Mouse (Mus musculus) cortical plate, adult 2 months (tissue): Measurements from ENCODE around the gene Cmc1. TPM values are rescaled to one million over a fixed set of nuclear protein-coding genes. Genes with fewer than 3 reads are reported as not detected.

ENCODE experiments used
- H3K27ac ChIP-seq: fragments of 200-500 bp; 2 replicates; pipeline ENCODE4 v1.5.1; 2012; ENCODE audit warnings: low read length, control low read depth, inconsistent platforms; ENCODE audit not compliant: insufficient read depth
- H3K4me1 ChIP-seq: fragments of 200-500 bp; 2 replicates; pipeline ENCODE4 v1.6.1; 2011; ENCODE audit warnings: low read length; ENCODE audit not compliant: control insufficient read depth, insufficient read depth
- H3K4me3 ChIP-seq: fragments of 200-500 bp; 2 replicates; pipeline ENCODE4 v1.5.1; 2011; ENCODE audit warnings: mild to moderate bottlenecking, low read length, control low read depth; ENCODE audit not compliant: insufficient read depth
- CTCF ChIP-seq: fragments of 200-500 bp; IDR thresholded peaks from 2 replicates; pipeline ENCODE4 v1.5.1; 2011; ENCODE audit warnings: mild to moderate bottlenecking, control low read depth, low read length; ENCODE audit not compliant: insufficient read depth; ENCODE audit errors: extremely low read depth
- POLR2A ChIP-seq: fragments of 200-500 bp; IDR thresholded peaks from 2 replicates; pipeline ENCODE4 v1.6.1; 2011; ENCODE audit warnings: mild to moderate bottlenecking, low read length, control low read depth; ENCODE audit not compliant: insufficient read depth; ENCODE audit errors: extremely low read depth
- polyA plus RNA-seq: library from polyadenylated mRNA; depleted of rRNA; stranded (reverse); fragments of >200 nt; gene quantifications from 2 replicates; pipeline ENCODE4 v1.2.3, GENCODE M21; 2012; rRNA removed

Cmc1 gene
- polyA plus RNA-seq, 1 experiment = 14.8 TPM

DNA sequence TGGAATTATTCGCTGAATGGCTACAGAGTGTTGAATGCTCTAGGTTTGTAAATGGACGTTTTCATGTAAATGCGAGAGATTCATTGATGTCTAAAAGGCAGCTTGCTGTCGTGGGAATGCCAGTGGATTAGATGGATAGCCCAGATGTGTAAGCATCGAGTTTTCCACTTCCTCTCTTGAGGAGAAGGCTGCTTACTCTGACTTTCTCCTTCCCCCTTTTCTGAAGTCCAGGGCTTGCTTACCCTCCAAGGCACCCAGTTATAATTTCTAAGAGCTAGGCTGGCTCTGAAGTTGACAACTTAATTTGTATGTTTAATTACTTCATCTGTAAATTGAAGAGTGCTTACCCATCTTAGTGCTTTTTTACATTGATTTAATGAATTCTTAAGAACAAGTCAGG, 108.3 kb downstream of the Cmc1 start:
- TF ChIP-seq CTCF = no peak
- TF ChIP-seq POLR2A = no peak
- Histone ChIP-seq H3K4me1 (no peaks in the 10 kb centered on the region), H3K27ac (no peak overlapping the region), H3K4me3 (peak overlapping the region; percentile 96)

DNA sequence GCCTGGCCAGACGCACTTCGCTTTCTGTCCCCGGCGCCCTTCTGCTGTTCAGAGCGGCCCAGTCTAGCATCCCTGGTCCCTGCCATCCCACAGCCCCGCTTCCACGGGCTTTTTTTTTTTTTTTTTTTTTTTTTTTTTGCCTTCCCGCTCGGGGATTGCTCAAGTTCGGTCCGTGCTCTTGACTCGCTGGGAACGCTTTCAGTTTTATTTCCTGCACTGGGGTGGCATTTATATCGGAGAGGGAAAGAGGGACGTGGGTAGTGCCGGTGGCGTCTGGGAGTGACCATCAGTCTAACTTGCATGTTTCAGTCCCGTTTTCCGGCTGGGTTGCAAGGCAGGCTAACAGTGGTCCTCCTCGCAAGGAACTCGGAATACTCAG, 109.0 kb downstream of the Cmc1 start:
- Histone ChIP-seq H3K27ac (peak overlapping the region; percentile 95), H3K4me3 (peak overlapping the region; percentile 96), H3K4me1 (no peaks in the 10 kb centered on the region)
- no peak for TF ChIP-seq POLR2A
- TF ChIP-seq CTCF = no peak

DNA sequence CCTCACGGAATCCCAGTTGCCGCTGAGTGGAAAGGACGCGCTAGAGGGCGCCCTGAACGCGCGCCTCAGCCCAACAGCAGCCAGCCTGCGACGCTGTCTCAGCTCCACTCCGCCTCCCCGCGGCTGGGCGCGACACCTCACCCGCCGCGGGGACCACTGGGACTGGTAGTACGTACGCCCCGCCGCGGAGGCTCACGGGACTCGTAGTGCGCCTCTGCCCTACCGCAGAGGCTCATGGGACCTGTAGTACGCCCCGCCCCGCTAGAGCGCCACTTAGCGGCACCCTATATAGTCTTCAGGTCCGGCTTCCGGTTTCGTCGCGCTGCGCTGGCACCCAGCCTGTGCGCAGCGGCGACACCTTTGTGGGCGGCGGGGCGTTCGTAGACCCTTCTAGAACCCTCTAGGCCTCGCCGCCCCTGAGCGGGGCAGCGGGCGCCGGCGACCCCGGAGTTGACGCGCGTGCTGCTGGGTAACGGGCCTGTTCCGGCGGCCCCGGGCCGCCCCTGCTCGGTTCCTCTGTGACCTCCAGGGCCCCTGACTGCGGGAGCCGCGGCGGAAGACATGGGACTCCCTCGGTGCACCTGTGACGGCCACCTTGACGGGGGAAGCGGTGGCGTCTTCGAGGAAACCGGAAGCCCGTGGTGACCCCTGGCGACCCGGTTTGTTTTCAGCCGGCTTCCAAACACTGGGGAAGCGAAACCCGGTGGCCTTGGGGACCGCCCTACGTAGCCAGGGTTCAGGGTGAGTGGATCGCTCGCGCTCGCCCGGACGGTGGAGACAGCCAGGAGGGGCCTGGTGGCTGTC, 109.6 kb downstream of the Cmc1 start, which contains the start of gene Azi2:
Gene Azi2 (plus strand): TSS at position 282 of the 804 bp plus-strand sequence.
- peak within 1 kb of the TSS; percentile 96 for H3K4me3 ChIP-seq
- peak within 1 kb of the TSS; percentile 95 for H3K27ac ChIP-seq
- peak; percentile 64; the same call in 1 of the 2 replicates for TF ChIP-seq POLR2A
- peak; percentile 61 for TF ChIP-seq CTCF
- no peaks in the 10 kb centered on the region for H3K4me1 ChIP-seq

DNA sequence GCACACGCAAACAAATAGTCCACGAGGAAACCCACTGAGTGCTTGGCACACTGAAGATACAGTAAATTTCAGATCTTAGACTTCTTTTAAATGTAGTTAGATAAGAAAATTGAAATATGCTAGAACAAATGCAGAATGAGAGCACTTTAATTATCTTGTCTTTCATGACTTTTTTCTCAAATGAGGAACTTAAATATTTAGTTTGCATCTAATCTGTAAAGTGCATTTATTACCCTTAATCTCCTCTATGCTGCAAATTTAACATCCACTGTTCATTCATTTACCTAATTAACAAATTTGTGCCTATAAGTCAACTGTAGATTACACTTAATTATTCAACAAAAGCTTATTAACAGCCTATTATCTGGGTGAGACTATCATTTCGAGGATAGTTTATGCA, 115.0 kb downstream of the Cmc1 start:
- Histone ChIP-seq H3K4me1 (no peaks in the 10 kb centered on the region), H3K4me3 (no peak overlapping the region), H3K27ac (no peak overlapping the region)
- TF ChIP-seq POLR2A (no peak), CTCF (no peak)

DNA sequence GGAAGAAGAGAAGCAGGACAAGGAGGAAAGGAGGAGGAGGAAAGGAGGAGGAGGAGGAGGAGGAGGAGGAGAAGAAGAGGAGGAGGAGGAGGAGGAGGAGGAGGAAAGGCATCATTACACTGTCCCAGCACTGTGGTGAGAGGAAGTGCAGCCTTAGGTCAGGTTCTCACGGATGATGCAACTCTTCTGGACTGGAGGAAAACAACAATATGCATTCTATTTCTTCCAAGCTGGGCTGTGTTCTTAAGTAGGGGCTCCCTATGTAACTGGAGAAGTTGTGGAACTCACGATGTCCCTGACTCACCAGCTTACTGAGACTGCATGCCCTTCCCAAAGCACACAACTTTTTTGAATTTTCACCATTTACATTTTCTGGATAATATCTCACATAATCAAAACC, 118.3 kb downstream of the Cmc1 start:
- no peak overlapping the region for H3K27ac ChIP-seq
- H3K4me3 ChIP-seq = no peak overlapping the region
- H3K4me1 ChIP-seq = no peaks in the 10 kb centered on the region
- no peak for TF ChIP-seq POLR2A
- no peak for TF ChIP-seq CTCF

DNA sequence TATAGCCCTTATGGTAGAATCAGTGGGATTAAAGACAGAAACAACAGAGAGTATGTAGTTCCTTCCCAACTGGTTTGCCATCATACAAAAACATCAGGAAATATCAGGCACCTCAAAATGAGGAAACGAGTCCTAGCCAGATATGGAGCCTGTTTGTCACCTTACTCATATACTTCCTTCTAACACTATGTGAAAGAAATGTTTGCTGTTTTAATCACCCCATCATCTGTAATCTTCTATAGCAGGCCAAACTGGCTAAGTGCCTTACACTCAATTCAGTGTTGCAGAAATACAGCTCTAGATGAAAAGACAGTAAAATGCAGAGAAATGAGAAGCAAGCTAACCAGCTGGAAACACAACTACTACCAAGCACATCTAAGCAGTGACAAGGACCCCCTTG, 119.7 kb downstream of the Cmc1 start:
- TF ChIP-seq POLR2A (no peak), CTCF (no peak)
- no peak overlapping the region for H3K27ac ChIP-seq
- no peaks in the 10 kb centered on the region for H3K4me1 ChIP-seq
- no peak overlapping the region for H3K4me3 ChIP-seq

DNA sequence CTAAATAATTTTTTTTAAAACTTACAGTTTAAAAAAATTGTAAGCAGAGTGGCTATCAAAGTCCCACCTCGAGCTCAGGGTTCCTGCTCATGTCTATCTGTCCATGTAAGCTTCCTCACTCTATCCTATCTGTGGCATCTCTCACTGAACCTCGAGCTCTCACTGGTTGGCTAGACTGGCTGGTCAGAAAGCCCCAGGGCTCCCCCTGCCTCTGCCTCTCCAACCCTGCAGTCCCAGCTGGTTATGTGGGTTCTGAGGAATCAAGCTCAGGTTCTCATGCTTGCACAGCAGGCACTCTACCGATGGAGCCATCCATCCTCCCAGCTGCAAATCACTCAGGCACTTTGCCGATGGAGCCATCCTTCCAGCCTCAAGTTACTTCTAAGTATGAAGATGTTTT, 120.5 kb downstream of the Cmc1 start:
- H3K4me3 ChIP-seq = no peak overlapping the region
- no peak overlapping the region for H3K27ac ChIP-seq
- TF ChIP-seq CTCF (no peak), POLR2A (no peak)
- no peaks in the 10 kb centered on the region for H3K4me1 ChIP-seq

DNA sequence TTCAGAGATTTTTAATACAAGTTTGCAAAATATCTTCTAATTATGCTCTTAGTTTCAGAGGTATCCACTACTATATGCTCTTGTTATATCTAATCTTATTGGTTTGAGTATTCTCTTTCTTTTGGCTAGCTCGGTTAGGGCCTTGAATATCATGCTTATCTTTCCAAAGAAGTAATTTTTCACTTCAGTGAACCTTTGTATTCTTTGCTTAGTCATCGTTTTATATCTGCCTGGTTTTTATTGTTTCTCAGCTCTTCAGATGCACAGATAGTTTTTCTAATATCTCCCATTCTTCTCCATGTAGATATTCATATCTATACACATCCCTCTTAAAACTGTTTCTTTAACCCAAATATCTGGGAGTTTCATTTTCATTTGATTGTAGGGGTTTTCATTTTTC, 125.0 kb downstream of the Cmc1 start:
- Histone ChIP-seq H3K4me3 (no peak overlapping the region), H3K27ac (no peak overlapping the region), H3K4me1 (no peaks in the 10 kb centered on the region)
- no peak for TF ChIP-seq POLR2A
- TF ChIP-seq CTCF = no peak

Other genes with a start within 250 kb of the Cmc1 start
- 49.5 and 51.0 TPM in 2 replicates for gene Azi2, start 109.7 kb downstream of the Cmc1 start, polyA plus RNA-seq